Comparison of ENCODE assay signal across 8 mouse cellular contexts in the genomic region with DNA sequence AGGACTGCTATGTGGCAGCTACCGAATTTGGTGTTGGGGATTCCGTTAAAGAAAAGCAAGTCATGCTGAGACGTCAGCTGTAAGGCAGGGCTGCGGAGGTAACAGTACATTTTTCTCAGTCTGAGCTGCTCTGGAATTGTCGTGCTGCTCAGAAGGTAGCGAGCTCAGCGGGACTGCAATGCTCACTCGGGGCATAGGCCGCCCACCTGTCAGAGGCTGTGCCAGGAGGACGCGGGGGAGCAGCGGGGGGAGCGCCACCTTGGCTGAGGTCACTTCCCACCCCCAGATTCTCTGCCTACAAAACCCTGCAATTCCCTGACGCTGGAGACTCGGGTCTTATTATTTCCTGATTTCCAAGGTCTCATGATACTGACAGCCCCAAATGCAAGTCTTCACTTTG. TPM values are rescaled to one million over a fixed set of nuclear protein-coding genes. Genes with fewer than 3 reads are reported as not detected.
DNase-seq lines count a peak whose midpoint lies in the region; ATAC-seq and TF ChIP-seq lines count a peak whose summit lies in the region.

No protein-coding gene starts in this region.

- H3K27me3 ChIP-seq in ES-Bruce4 (ENCODE audit: control insufficient read depth, insufficient read depth, low read length, poor library complexity, severe bottlenecking): no peaks in the 10 kb centered on the region
- no peaks in the 10 kb centered on the region for H3K27me3 ChIP-seq in heart, embryonic 15.5 days
- no peaks in the 10 kb centered on the region for H3K27me3 ChIP-seq in small intestine, adult 2 months (ENCODE audit: control insufficient read depth, insufficient read depth, low read length)

- TF ChIP-seq POLR2A in ES-Bruce4 (IDR thresholded peaks at IDR 0.05; ENCODE audit: insufficient read depth, low read length): no peak
- TF ChIP-seq POLR2A in small intestine, adult 2 months (IDR thresholded peaks at IDR 0.05; ENCODE audit: low read depth, low read length): no peak

- peak overlapping the region; percentile 92 for H3K4me2 ChIP-seq in heart, embryonic 15.5 days

- TF ChIP-seq EP300 in ES-Bruce4 (IDR thresholded peaks at IDR 0.05; ENCODE audit: insufficient read depth, low read depth, low read length): no peak

- H3K9ac ChIP-seq in ES-Bruce4 (ENCODE audit: low read depth, poor library complexity, severe bottlenecking): peak overlapping the region; percentile 73
- peak overlapping the region; percentile 90 for H3K9ac ChIP-seq in heart, embryonic 15.5 days

- H3K9me3 ChIP-seq in ES-Bruce4 (replicated peaks; ENCODE audit: control insufficient read depth, insufficient read depth, low read length, poor library complexity, severe bottlenecking): no peaks in the 10 kb centered on the region
- no peaks in the 10 kb centered on the region for H3K9me3 ChIP-seq in heart, embryonic 15.5 days (replicated peaks)

- H3K4me1 ChIP-seq in ES-Bruce4 (ENCODE audit: control insufficient read depth, insufficient read depth, low read length): no peaks in the 10 kb centered on the region
- H3K4me1 ChIP-seq in heart, embryonic 15.5 days (replicated peaks): peaks cover 14% of the 10 kb centered on the region
- peaks cover 9% of the 10 kb centered on the region for H3K4me1 ChIP-seq in small intestine, adult 2 months (ENCODE audit: control insufficient read depth, insufficient read depth, insufficient read length, low read length)

- peak overlapping the region; percentile 63 for H3K4me3 ChIP-seq in ES-Bruce4 (ENCODE audit: low read depth, low read length)
- H3K4me3 ChIP-seq in heart, embryonic 15.5 days: peak overlapping the region; percentile 94
- H3K4me3 ChIP-seq in small intestine, adult 2 months (ENCODE audit: low read depth, low read length): peak overlapping the region; percentile 90

- WGBS in heart, embryonic 15.5 days: 5% methylated on average over 15 of the region's 15 CpGs
- WGBS in small intestine, adult 2 months: 4% methylated on average over 15 of the region's 15 CpGs

- H3K27ac ChIP-seq in ES-Bruce4 (ENCODE audit: insufficient read depth, low read length): peak overlapping the region; percentile 6; the same call in 1 of the 2 replicates
- H3K27ac ChIP-seq in heart, embryonic 15.5 days: peak overlapping the region; percentile 96
- H3K27ac ChIP-seq in small intestine, adult 2 months (ENCODE audit: insufficient read depth, low read depth, low read length): peak overlapping the region; percentile 88

- peak; percentile 9 for ATAC-seq in activated CD4-positive, CD25-positive, alpha-beta regulatory T cell, adult 4 months
- ATAC-seq in heart, embryonic 15.5 days (replicated peaks; ENCODE audit: insufficient number of reproducible peaks, insufficient read depth, low FRiP score, low read depth): no peak
- ATAC-seq in megakaryocyte progenitor cell, adult 5-6 weeks (replicated peaks; ENCODE audit: poor library complexity): peak; percentile 45

- no peaks in the 10 kb centered on the region for H3K36me3 ChIP-seq in ES-Bruce4 (ENCODE audit: control insufficient read depth, insufficient read depth, low read length, poor library complexity, severe bottlenecking)
- H3K36me3 ChIP-seq in heart, embryonic 15.5 days: peaks cover 18% of the 10 kb centered on the region
- peaks cover 18% of the 10 kb centered on the region for H3K36me3 ChIP-seq in small intestine, adult 2 months (ENCODE audit: control insufficient read depth, insufficient read depth, low read length)

- no peak for TF ChIP-seq CTCF in ES-Bruce4 (IDR thresholded peaks at IDR 0.05; ENCODE audit: low read depth, low read length)
- no peak for TF ChIP-seq CTCF in small intestine, adult 2 months (IDR thresholded peaks at IDR 0.05; ENCODE audit: extremely low read depth, insufficient read length, insufficient replicate concordance, low read depth, low read length)

- DNase-seq in embryo, embryonic 10.5 days (ENCODE audit: low spot score): peak; percentile 30
- DNase-seq in left cerebral cortex, adult 8-10 months (ENCODE audit: low spot score in 2 of 2): peak; percentile 70 to 85
- DNase-seq in layer of hippocampus, postnatal 14 days (ENCODE audit: low spot score in 2 of 2): no peak

RNA-seq across cellular contexts. Expression of gene Stx1b, which starts 16.5 kb away (rescaled TPM):
- 6.9 and 8.5 TPM in 2 replicates for polyA plus RNA-seq in ES-Bruce4 (2011; ENCODE audit: insufficient read depth, insufficient read length, low read depth, missing spikeins)
- under 1 TPM in 1 of 2 experiments, not detected in 1; 0.62 TPM for polyA plus RNA-seq in activated CD4-positive, CD25-positive, alpha-beta regulatory T cell, adult 4 months (2017; shearing (Covaris generic))
- 1.4 and 2.1 TPM in 2 replicates for polyA plus RNA-seq in heart, embryonic 15.5 days (2015; fragmentation: Nextera tagmentation; extraction: Ambion mirVana)
- total RNA-seq in left cerebral cortex, adult 8-10 months (2022): 100 to 1,000 TPM; 444 to 479 (median 451) TPM
- total RNA-seq in megakaryocyte progenitor cell, adult 5-6 weeks (2015): 0.12 and 1.5 TPM in 2 replicates
- total RNA-seq in megakaryocyte progenitor cell, adult 5-6 weeks (2017): 0.03 and 0.12 TPM in 2 replicates
- 1.2 and 1.8 TPM in 2 replicates for polyA plus RNA-seq in small intestine, adult 2 months (2012; rRNA removed)
- 100 to 1,000 TPM; 341 to 360 TPM for total RNA-seq in layer of hippocampus, postnatal 14 days (2021)

RNA-seq across cellular contexts. Expression of gene Stx4a, which starts 16.8 kb away (rescaled TPM):
- 122 and 126 TPM in 2 replicates for polyA plus RNA-seq in ES-Bruce4 (2011; ENCODE audit: insufficient read depth, insufficient read length, low read depth, missing spikeins)
- 10 to 100 TPM; 49.3 to 54.6 TPM for polyA plus RNA-seq in activated CD4-positive, CD25-positive, alpha-beta regulatory T cell, adult 4 months (2017; shearing (Covaris generic))
- 50.5 and 51.0 TPM in 2 replicates for polyA plus RNA-seq in heart, embryonic 15.5 days (2015; fragmentation: Nextera tagmentation; extraction: Ambion mirVana)
- 10 to 100 TPM; 62.3 to 96.9 (median 71.2) TPM for total RNA-seq in left cerebral cortex, adult 8-10 months (2022)
- 55.8 and 70.2 TPM in 2 replicates for total RNA-seq in megakaryocyte progenitor cell, adult 5-6 weeks (2015)
- total RNA-seq in megakaryocyte progenitor cell, adult 5-6 weeks (2017): 35.7 and 50.4 TPM in 2 replicates
- 27.3 and 68.2 TPM in 2 replicates for polyA plus RNA-seq in small intestine, adult 2 months (2012; rRNA removed)
- total RNA-seq in layer of hippocampus, postnatal 14 days (2021): 10 to 100 TPM; 51.4 to 59.6 TPM

RNA-seq across cellular contexts. Expression of gene Zfp646, which starts 35.1 kb away (rescaled TPM):
- 42.5 TPM in 2 replicates for polyA plus RNA-seq in ES-Bruce4 (2011; ENCODE audit: insufficient read depth, insufficient read length, low read depth, missing spikeins)
- polyA plus RNA-seq in activated CD4-positive, CD25-positive, alpha-beta regulatory T cell, adult 4 months (2017; shearing (Covaris generic)): 10 to 100 TPM; 20.0 to 28.1 TPM
- 5.3 and 7.0 TPM in 2 replicates for polyA plus RNA-seq in heart, embryonic 15.5 days (2015; fragmentation: Nextera tagmentation; extraction: Ambion mirVana)
- 10 to 100 TPM; 29.9 to 32.8 (median 31.2) TPM for total RNA-seq in left cerebral cortex, adult 8-10 months (2022)
- 18.7 and 19.4 TPM in 2 replicates for total RNA-seq in megakaryocyte progenitor cell, adult 5-6 weeks (2015)
- total RNA-seq in megakaryocyte progenitor cell, adult 5-6 weeks (2017): 31.6 and 38.2 TPM in 2 replicates
- 8.0 and 13.6 TPM in 2 replicates for polyA plus RNA-seq in small intestine, adult 2 months (2012; rRNA removed)
- total RNA-seq in layer of hippocampus, postnatal 14 days (2021): 10 to 100 TPM; 28.1 to 29.0 TPM

RNA-seq across cellular contexts. Expression of gene Zfp668, which starts 35.7 kb away (rescaled TPM):
- 15.3 and 17.1 TPM in 2 replicates for polyA plus RNA-seq in ES-Bruce4 (2011; ENCODE audit: insufficient read depth, insufficient read length, low read depth, missing spikeins)
- polyA plus RNA-seq in activated CD4-positive, CD25-positive, alpha-beta regulatory T cell, adult 4 months (2017; shearing (Covaris generic)): 10 to 100 TPM; 10.4 to 11.0 TPM
- 7.9 and 11.1 TPM in 2 replicates for polyA plus RNA-seq in heart, embryonic 15.5 days (2015; fragmentation: Nextera tagmentation; extraction: Ambion mirVana)
- total RNA-seq in left cerebral cortex, adult 8-10 months (2022): 10 to 100 TPM; 22.7 to 25.3 (median 23.3) TPM
- total RNA-seq in megakaryocyte progenitor cell, adult 5-6 weeks (2015): 5.7 and 7.4 TPM in 2 replicates
- 2.9 and 6.7 TPM in 2 replicates for total RNA-seq in megakaryocyte progenitor cell, adult 5-6 weeks (2017)
- polyA plus RNA-seq in small intestine, adult 2 months (2012; rRNA removed): 3.7 and 7.1 TPM in 2 replicates
- total RNA-seq in layer of hippocampus, postnatal 14 days (2021): 10 to 100 TPM; 22.4 to 23.9 TPM

RNA-seq across cellular contexts. Expression of gene Hsd3b7, which starts 40.5 kb away (rescaled TPM):
- polyA plus RNA-seq in ES-Bruce4 (2011; ENCODE audit: insufficient read depth, insufficient read length, low read depth, missing spikeins): 7.9 and 11.2 TPM in 2 replicates
- polyA plus RNA-seq in activated CD4-positive, CD25-positive, alpha-beta regulatory T cell, adult 4 months (2017; shearing (Covaris generic)): 1 to 10 TPM; 5.2 to 5.7 TPM
- polyA plus RNA-seq in heart, embryonic 15.5 days (2015; fragmentation: Nextera tagmentation; extraction: Ambion mirVana): 22.0 and 24.0 TPM in 2 replicates
- 1 to 10 TPM; 4.2 to 9.7 (median 4.6) TPM for total RNA-seq in left cerebral cortex, adult 8-10 months (2022)
- total RNA-seq in megakaryocyte progenitor cell, adult 5-6 weeks (2015): 20.2 and 31.3 TPM in 2 replicates
- 25.6 and 26.8 TPM in 2 replicates for total RNA-seq in megakaryocyte progenitor cell, adult 5-6 weeks (2017)
- 31.3 and 45.7 TPM in 2 replicates for polyA plus RNA-seq in small intestine, adult 2 months (2012; rRNA removed)
- 1 to 10 TPM; 5.9 to 6.6 TPM for total RNA-seq in layer of hippocampus, postnatal 14 days (2021)

Comparison
In these comparisons a context has a peak if more than half of its experiments do, and no peak if none do; other contexts are left out.
1. H3K27ac ChIP-seq: peak in every context shown above with its lines; median percentile 96 in heart, embryonic 15.5 days; 88 in small intestine, adult 2 months; 6 in ES-Bruce4.
2. DNase-seq: peak in embryo, embryonic 10.5 days (single experiment) and left cerebral cortex, adult 8-10 months (2 of 2); none in layer of hippocampus, postnatal 14 days (0 of 2).
3. Peak in every context shown above with its lines, with median percentiles within 50 percentile points of each other: H3K4me3 ChIP-seq.